Mouse (Mus musculus) myocyte (in vitro differentiated cells): ENCODE data around the gene Gpr34.

Experiments
- E2F4 ChIP-seq: IDR thresholded peaks from one replicate; pipeline ENCODE4 v1.6.1; 2011; ENCODE audit warnings: mild to moderate bottlenecking, control low read depth, moderate library complexity; ENCODE audit not compliant: insufficient read depth
- MYOG ChIP-seq, 3 experiments: IDR thresholded peaks; one replicate each; pipeline ENCODE4 v1.6.1; 2011; ENCODE audit warnings: control low read depth in 2 of 3, low read depth in 2 of 3, mild to moderate bottlenecking in 2 of 3; ENCODE audit not compliant: insufficient read length in 2 of 3, control insufficient read depth in 1 of 3, insufficient read depth in 1 of 3
- POLR2A ChIP-seq: IDR thresholded peaks from one replicate; pipeline ENCODE4 v1.6.1; 2011; ENCODE audit warnings: low read depth, mild to moderate bottlenecking, control low read depth, moderate library complexity; ENCODE audit not compliant: insufficient read length
- USF1 ChIP-seq: IDR thresholded peaks from one replicate; pipeline ENCODE4 v1.6.1; 2011; ENCODE audit warnings: low read depth, mild to moderate bottlenecking, control low read depth, moderate library complexity

DNA sequence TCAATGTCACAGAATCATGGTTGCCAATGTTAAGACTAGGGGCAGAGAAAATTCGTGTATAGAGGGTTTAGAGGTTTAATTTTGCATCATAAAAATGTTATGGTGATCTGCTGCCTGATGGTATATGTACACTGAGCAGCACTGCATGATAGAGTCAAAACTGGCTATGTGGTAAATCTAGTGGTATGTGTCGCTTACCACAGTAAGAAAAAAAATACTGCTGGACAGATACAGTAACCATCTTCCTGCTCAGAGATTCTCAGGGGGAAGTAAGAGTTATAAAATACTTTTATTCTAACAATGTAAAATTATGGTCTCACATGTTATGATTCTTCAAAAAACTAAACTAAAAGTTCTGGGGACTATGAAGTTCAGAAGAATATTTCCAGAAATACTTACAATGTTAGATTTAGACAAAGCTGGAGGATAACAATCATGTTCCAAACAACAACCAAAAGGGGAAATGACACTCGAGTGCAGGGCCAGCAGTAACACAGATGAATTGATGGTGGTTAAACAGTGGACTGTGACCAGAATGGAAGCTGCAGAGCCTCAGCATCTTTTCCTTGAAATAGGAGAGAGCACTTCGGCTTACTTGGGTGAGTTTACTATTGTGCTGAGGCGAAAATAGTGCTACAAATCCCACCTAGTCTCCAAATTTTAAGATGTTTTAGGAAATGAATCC, at the start of gene Gpr34:
- TF ChIP-seq MYOG (IDR thresholded peaks at IDR 0.05; ENCODE audit: control insufficient read depth in 1 of 3, insufficient read depth in 1 of 3, insufficient read length in 2 of 3, low read depth in 2 of 3) (no peak), USF1 (no peak), POLR2A (no peak), E2F4 (no peak)
